Mouse (Mus musculus): ENCODE data around the gene Tlcd1. TPM values are rescaled to one million over a fixed set of nuclear protein-coding genes. Genes with fewer than 3 reads are reported as not detected.

The Tlcd1 gene
- polyA plus RNA-seq, 1 experiment from 2014 or later, result 16.1 TPM

GRCm38 (mm10) chr11:78140665-78141064, 35.8 kb upstream of the Tlcd1 start:
- Histone ChIP-seq H3K27ac (ENCODE audit: low read depth, low read length) (0 out of 2 replicates have a peak overlapping the region, but pooled peaks have one; percentile 37), H3K4me1 (ENCODE audit: control insufficient read depth, insufficient read depth, low read length) (peaks cover 25% of the 10 kb centered on the region), H3K36me3 (ENCODE audit: control insufficient read depth, insufficient read depth, low read length) (peaks cover 18% of the 10 kb centered on the region; the same call in 1 of the 2 replicates), H3K4me2 (no peak overlapping the region; the same call in 1 of the 2 replicates), H3K4me3 (ENCODE audit: low read depth, low read length) (no peak overlapping the region), H3K9ac (ENCODE audit: low read depth, low read length) (no peak overlapping the region), H3K27me3 (ENCODE audit: control insufficient read depth, insufficient read depth, low read length) (no peaks in the 10 kb centered on the region), H3K9me3 (replicated peaks; ENCODE audit: control insufficient read depth, low read length) (no peaks in the 10 kb centered on the region)
- no peak for ATAC-seq (replicated peaks; ENCODE audit: insufficient number of reproducible peaks, low FRiP score, low TSS enrichment)
- 43% methylated on average over 5 of the region's 5 CpGs for WGBS (ENCODE audit: insufficient replicate concordance)

GRCm38 (mm10) chr11:78143520-78143919, 33.0 kb upstream of the Tlcd1 start:
- Histone ChIP-seq H3K36me3 (ENCODE audit: control insufficient read depth, insufficient read depth, low read length) (peaks cover 24% of the 10 kb centered on the region), H3K4me3 (ENCODE audit: low read depth, low read length) (no peak overlapping the region), H3K9me3 (replicated peaks; ENCODE audit: control insufficient read depth, low read length) (no peaks in the 10 kb centered on the region), H3K4me2 (no peak overlapping the region), H3K9ac (ENCODE audit: low read depth, low read length) (no peak overlapping the region), H3K4me1 (ENCODE audit: control insufficient read depth, insufficient read depth, low read length) (peaks cover 14% of the 10 kb centered on the region; the same call in 1 of the 2 replicates), H3K27ac (ENCODE audit: low read depth, low read length) (no peak overlapping the region), H3K27me3 (ENCODE audit: control insufficient read depth, insufficient read depth, low read length) (no peaks in the 10 kb centered on the region)
- 80% methylated on average over 2 of the region's 2 CpGs for WGBS (ENCODE audit: insufficient replicate concordance)
- ATAC-seq (replicated peaks; ENCODE audit: insufficient number of reproducible peaks, low FRiP score, low TSS enrichment), result no peak

- Histone ChIP-seq H3K27me3 (ENCODE audit: control insufficient read depth, insufficient read depth, low read length) (no peaks in the 10 kb centered on the region), H3K9ac (ENCODE audit: low read depth, low read length) (no peak overlapping the region), H3K4me1 (ENCODE audit: control insufficient read depth, insufficient read depth, low read length) (0 out of 2 replicates have a peak, but pooled peaks cover 4% of the 10 kb centered on the region), H3K27ac (ENCODE audit: low read depth, low read length) (no peak overlapping the region), H3K36me3 (ENCODE audit: control insufficient read depth, insufficient read depth, low read length) (peaks cover 41% of the 10 kb centered on the region), H3K4me3 (ENCODE audit: low read depth, low read length) (no peak overlapping the region), H3K9me3 (replicated peaks; ENCODE audit: control insufficient read depth, low read length) (no peaks in the 10 kb centered on the region), H3K4me2 (no peak overlapping the region)
- WGBS (ENCODE audit: insufficient replicate concordance), result 85% methylated on average over 5 of the region's 5 CpGs
- no peak for ATAC-seq (replicated peaks; ENCODE audit: insufficient number of reproducible peaks, low FRiP score, low TSS enrichment)
These were observed 30.3 kb upstream of the Tlcd1 start for GRCm38 (mm10) chr11:78146168-78146567.

- 91% methylated on average over 6 of the region's 6 CpGs for WGBS (ENCODE audit: insufficient replicate concordance)
- Histone ChIP-seq H3K9me3 (replicated peaks; ENCODE audit: control insufficient read depth, low read length) (no peaks in the 10 kb centered on the region), H3K27me3 (ENCODE audit: control insufficient read depth, insufficient read depth, low read length) (no peaks in the 10 kb centered on the region), H3K27ac (ENCODE audit: low read depth, low read length) (no peak overlapping the region), H3K4me3 (ENCODE audit: low read depth, low read length) (no peak overlapping the region), H3K4me1 (ENCODE audit: control insufficient read depth, insufficient read depth, low read length) (no peaks in the 10 kb centered on the region), H3K9ac (ENCODE audit: low read depth, low read length) (no peak overlapping the region), H3K36me3 (ENCODE audit: control insufficient read depth, insufficient read depth, low read length) (peaks cover 41% of the 10 kb centered on the region), H3K4me2 (no peak overlapping the region)
- ATAC-seq (replicated peaks; ENCODE audit: insufficient number of reproducible peaks, low FRiP score, low TSS enrichment), result no peak
These were observed 29.6 kb upstream of the Tlcd1 start for GRCm38 (mm10) chr11:78146707-78147543.

GRCm38 (mm10) chr11:78151161-78151560, 25.4 kb upstream of the Tlcd1 start:
- H3K4me1 ChIP-seq (ENCODE audit: control insufficient read depth, insufficient read depth, low read length), result no peaks in the 10 kb centered on the region
- H3K9me3 ChIP-seq (replicated peaks; ENCODE audit: control insufficient read depth, low read length), result no peaks in the 10 kb centered on the region
- no peak overlapping the region for H3K4me3 ChIP-seq (ENCODE audit: low read depth, low read length)
- ATAC-seq (replicated peaks; ENCODE audit: insufficient number of reproducible peaks, low FRiP score, low TSS enrichment), result no peak
- no peak overlapping the region for H3K9ac ChIP-seq (ENCODE audit: low read depth, low read length)
- 19% methylated on average over 1 of the region's 1 CpGs for WGBS (ENCODE audit: insufficient replicate concordance)
- H3K27ac ChIP-seq (ENCODE audit: low read depth, low read length), result no peak overlapping the region
- no peaks in the 10 kb centered on the region for H3K27me3 ChIP-seq (ENCODE audit: control insufficient read depth, insufficient read depth, low read length)
- no peak overlapping the region for H3K4me2 ChIP-seq
- peaks cover 30% of the 10 kb centered on the region for H3K36me3 ChIP-seq (ENCODE audit: control insufficient read depth, insufficient read depth, low read length)

- no peaks in the 10 kb centered on the region for H3K27me3 ChIP-seq (ENCODE audit: control insufficient read depth, insufficient read depth, low read length)
- H3K4me1 ChIP-seq (ENCODE audit: control insufficient read depth, insufficient read depth, low read length), result no peaks in the 10 kb centered on the region
- H3K36me3 ChIP-seq (ENCODE audit: control insufficient read depth, insufficient read depth, low read length), result peaks cover 29% of the 10 kb centered on the region
- no peak for ATAC-seq (replicated peaks; ENCODE audit: insufficient number of reproducible peaks, low FRiP score, low TSS enrichment)
- no peak overlapping the region for H3K4me2 ChIP-seq
- H3K9me3 ChIP-seq (replicated peaks; ENCODE audit: control insufficient read depth, low read length), result no peaks in the 10 kb centered on the region
- WGBS (ENCODE audit: insufficient replicate concordance), result 77% methylated on average over 9 of the region's 9 CpGs
- no peak overlapping the region for H3K9ac ChIP-seq (ENCODE audit: low read depth, low read length)
- H3K4me3 ChIP-seq (ENCODE audit: low read depth, low read length), result no peak overlapping the region
- 0 out of 2 replicates have a peak overlapping the region, but pooled peaks have one; percentile 22 for H3K27ac ChIP-seq (ENCODE audit: low read depth, low read length)
These were observed 23.9 kb upstream of the Tlcd1 start for GRCm38 (mm10) chr11:78152299-78153231.

- Histone ChIP-seq H3K36me3 (ENCODE audit: control insufficient read depth, insufficient read depth, low read length) (peaks cover 39% of the 10 kb centered on the region), H3K9me3 (replicated peaks; ENCODE audit: control insufficient read depth, low read length) (no peaks in the 10 kb centered on the region), H3K9ac (ENCODE audit: low read depth, low read length) (no peak overlapping the region), H3K4me2 (no peak overlapping the region), H3K27me3 (ENCODE audit: control insufficient read depth, insufficient read depth, low read length) (no peaks in the 10 kb centered on the region), H3K4me3 (ENCODE audit: low read depth, low read length) (no peak overlapping the region), H3K4me1 (ENCODE audit: control insufficient read depth, insufficient read depth, low read length) (no peaks in the 10 kb centered on the region), H3K27ac (ENCODE audit: low read depth, low read length) (no peak overlapping the region)
- ATAC-seq (replicated peaks; ENCODE audit: insufficient number of reproducible peaks, low FRiP score, low TSS enrichment), result 0 out of 2 replicates have a peak, but pooled peaks have one; percentile 6
- 90% methylated on average over 13 of the region's 13 CpGs for WGBS (ENCODE audit: insufficient replicate concordance)
These were observed 22.7 kb upstream of the Tlcd1 start for GRCm38 (mm10) chr11:78153778-78154177.

- H3K9me3 ChIP-seq (replicated peaks; ENCODE audit: control insufficient read depth, low read length), result no peaks in the 10 kb centered on the region
- no peak overlapping the region for H3K4me3 ChIP-seq (ENCODE audit: low read depth, low read length)
- no peak overlapping the region for H3K27ac ChIP-seq (ENCODE audit: low read depth, low read length)
- ATAC-seq (replicated peaks; ENCODE audit: insufficient number of reproducible peaks, low FRiP score, low TSS enrichment), result no peak
- H3K4me1 ChIP-seq (ENCODE audit: control insufficient read depth, insufficient read depth, low read length), result no peaks in the 10 kb centered on the region
- H3K27me3 ChIP-seq (ENCODE audit: control insufficient read depth, insufficient read depth, low read length), result no peaks in the 10 kb centered on the region
- 86% methylated on average over 5 of the region's 5 CpGs for WGBS (ENCODE audit: insufficient replicate concordance)
- peaks cover 38% of the 10 kb centered on the region for H3K36me3 ChIP-seq (ENCODE audit: control insufficient read depth, insufficient read depth, low read length)
- H3K9ac ChIP-seq (ENCODE audit: low read depth, low read length), result no peak overlapping the region
- no peak overlapping the region for H3K4me2 ChIP-seq
These were observed 20.8 kb upstream of the Tlcd1 start for GRCm38 (mm10) chr11:78155674-78156073.

All from heart, embryonic 11.5 days (tissue).